Mouse (Mus musculus): ENCODE results near the gene Foxj2.

The Foxj2 gene

GRCm38 (mm10) chr6:122813640-122814039 is 6.1 kb upstream of the Foxj2 start:
- no peak for DNase-seq (ENCODE audit: low read depth, low spot score)

GRCm38 (mm10) chr6:122820071-122820798 is 521 bp downstream of the Foxj2 start:
- DNase-seq (ENCODE audit: low read depth, low spot score): no peak

GRCm38 (mm10) chr6:122820799-122821650 is 1.3 kb downstream of the Foxj2 start:
- DNase-seq (ENCODE audit: low read depth, low spot score): no peak

GRCm38 (mm10) chr6:122821822-122822221 is 2.1 kb downstream of the Foxj2 start:
- DNase-seq (ENCODE audit: low read depth, low spot score): no peak

GRCm38 (mm10) chr6:122824086-122824485 is 4.4 kb downstream of the Foxj2 start:
- no peak for DNase-seq (ENCODE audit: low read depth, low spot score)

- no peak for DNase-seq (ENCODE audit: low read depth, low spot score)
Measured at GRCm38 (mm10) chr6:122825166-122825565, 5.5 kb downstream of the Foxj2 start.

- DNase-seq (ENCODE audit: low read depth, low spot score): no peak
Measured at GRCm38 (mm10) chr6:122825923-122826742, 6.4 kb downstream of the Foxj2 start.

GRCm38 (mm10) chr6:122828086-122828485 is 8.4 kb downstream of the Foxj2 start:
- no peak for DNase-seq (ENCODE audit: low read depth, low spot score)

GRCm38 (mm10) chr6:122832880-122833279 is 13.2 kb downstream of the Foxj2 start:
- no peak for DNase-seq (ENCODE audit: low read depth, low spot score)

GRCm38 (mm10) chr6:122834365-122834764 is 14.7 kb downstream of the Foxj2 start:
- DNase-seq (ENCODE audit: low read depth, low spot score): no peak

GRCm38 (mm10) chr6:122836974-122837373 is 17.3 kb downstream of the Foxj2 start:
- no peak for DNase-seq (ENCODE audit: low read depth, low spot score)

GRCm38 (mm10) chr6:122837539-122837938 is 17.8 kb downstream of the Foxj2 start:
- no peak for DNase-seq (ENCODE audit: low read depth, low spot score)

GRCm38 (mm10) chr6:122843759-122844158 is 24.0 kb downstream of the Foxj2 start:
- no peak for DNase-seq (ENCODE audit: low read depth, low spot score)

GRCm38 (mm10) chr6:122852696-122853095 is 33.0 kb downstream of the Foxj2 start:
- no peak for DNase-seq (ENCODE audit: low read depth, low spot score)

- DNase-seq (ENCODE audit: low read depth, low spot score): no peak
Measured at GRCm38 (mm10) chr6:122854552-122854951, 34.8 kb downstream of the Foxj2 start.

GRCm38 (mm10) chr6:122855955-122856354 is 36.2 kb downstream of the Foxj2 start, which contains the start of gene C3ar1:
Gene C3ar1, minus strand, starts transcription at chr6:122856161.
- no peak for DNase-seq (ENCODE audit: low read depth, low spot score)

- DNase-seq (ENCODE audit: low read depth, low spot score): no peak
Measured at GRCm38 (mm10) chr6:122862434-122862833, 42.7 kb downstream of the Foxj2 start.

GRCm38 (mm10) chr6:122862871-122863270 is 43.2 kb downstream of the Foxj2 start:
- no peak for DNase-seq (ENCODE audit: low read depth, low spot score)

- no peak for DNase-seq (ENCODE audit: low read depth, low spot score)
Measured at GRCm38 (mm10) chr6:122867914-122868313, 48.2 kb downstream of the Foxj2 start.

GRCm38 (mm10) chr6:122869846-122870245 is 50.1 kb downstream of the Foxj2 start:
- no peak for DNase-seq (ENCODE audit: low read depth, low spot score)

- no peak for DNase-seq (ENCODE audit: low read depth, low spot score)
Measured at GRCm38 (mm10) chr6:122872800-122873199, 53.1 kb downstream of the Foxj2 start.

All from WW6 (cell line).